19 mouse cellular contexts compared by ENCODE assay signal in genomic region chr16:32019678-32020077, GRCm38 (mm10). TPM values are rescaled to one million over a fixed set of nuclear protein-coding genes. Genes with fewer than 3 reads are reported as not detected.
DNase-seq lines count a peak whose midpoint lies in the region; ATAC-seq lines count a peak whose summit lies in the region.
"Had no signal": no experiment of that assay in that cellular context is flagged by ENCODE, and none has a peak within 500 bp of the region (broad histone marks: within the 10 kb centered on the region; RNA-seq: fewer than 3 reads in every experiment).

No protein-coding gene starts in this region.

- ATAC-seq in activated CD4-positive, CD25-positive, alpha-beta regulatory T cell, adult 4 months = peak; percentile 89
- ATAC-seq in inflammation-experienced regulatory T-cells, adult 6 months = peak; percentile 76
- ATAC-seq: forebrain, embryonic 13.5 days; forebrain, embryonic 15.5 days; forebrain, postnatal 0 days; Patski had no signal

- intact Hi-C loops in left cerebral cortex, postnatal 14 days (cut with DNase I) = no loop called here

- DNase-seq in CD4-positive, CD25-positive, alpha-beta regulatory T cell, adult 2 months (ENCODE audit: low read depth, low spot score) = peak; percentile 68
- DNase-seq in embryo, embryonic 10.5 days (ENCODE audit: low spot score) = no peak
- DNase-seq in left cerebral cortex, postnatal 14 days (ENCODE audit: low spot score in 2 of 2) = no peak
- DNase-seq: adrenal gland, adult 2 months; adrenal gland, postnatal 10 days; adrenal gland, postnatal 25 days; B cell, adult 2 months; cerebellum, adult 11 months; cerebellum, adult 18-20 months; cerebellum, adult 8-10 months; cerebellum, adult 9-11 months; cerebellum, postnatal 14 days; cerebellum, postnatal 36 days; forebrain, postnatal 0 days had no signal

RNA-seq across cellular contexts. Expression of gene Senp5, which starts 16.6 kb away (rescaled TPM):
- polyA plus RNA-seq in activated CD4-positive, CD25-positive, alpha-beta regulatory T cell, adult 4 months (2017; shearing (Covaris generic)) = 1 to 10 TPM; 9.4 to 9.5 TPM
- polyA plus RNA-seq in inflammation-experienced regulatory T-cells, adult 6 months (2017; shearing (Covaris generic)) = 10 to 100 TPM; 11.1 to 12.7 (median 12.3) TPM
- total RNA-seq in left cerebral cortex, postnatal 14 days (2021) = 10 to 100 TPM; 44.6 to 47.6 TPM

RNA-seq across cellular contexts. Expression of gene Pak2, which starts 59.5 kb away (rescaled TPM):
- polyA plus RNA-seq in activated CD4-positive, CD25-positive, alpha-beta regulatory T cell, adult 4 months (2017; shearing (Covaris generic)) = 10 to 100 TPM; 67.6 to 72.8 TPM
- polyA plus RNA-seq in inflammation-experienced regulatory T-cells, adult 6 months (2017; shearing (Covaris generic)) = 10 to 100 TPM; 60.2 to 67.4 (median 63.4) TPM
- 10 to 100 TPM; 26.5 to 27.8 TPM for total RNA-seq in left cerebral cortex, postnatal 14 days (2021)
